Mouse (Mus musculus) G1E (cell line): Measurements from ENCODE around the gene Dars.
A peak's percentile ranks its signal among the peaks of the same experiment; 100 is the strongest.

Experiments used
- CTCF ChIP-seq: IDR thresholded peaks from 2 replicates; pipeline ENCODE4 v1.5.1; 2012; ENCODE audit warnings: low read depth, low read length, inconsistent platforms, mixed read lengths
- GATA1 ChIP-seq: IDR thresholded peaks from 2 replicates; pipeline ENCODE4 v1.6.1; 2012; ENCODE audit warnings: borderline replicate concordance, low read length, inconsistent platforms, mixed read lengths
- GATA2 ChIP-seq: IDR thresholded peaks from 2 replicates; pipeline ENCODE4 v1.6.1; 2012; ENCODE audit warnings: low read depth, low read length, inconsistent platforms, borderline replicate concordance
- POLR2AphosphoS5 ChIP-seq: IDR thresholded peaks from 2 replicates; pipeline ENCODE4 v1.6.1; 2012; ENCODE audit warnings: low read depth, low read length, inconsistent platforms; ENCODE audit not compliant: insufficient replicate concordance

- TF ChIP-seq CTCF (peak; percentile 40; the same call in 1 of the 2 replicates), GATA2 (no peak), GATA1 (no peak), POLR2AphosphoS5 (no peak)
Observed at GRCm38 (mm10) chr1:128368732-128369441, 48.3 kb downstream of the Dars start.
